Mouse (Mus musculus): ENCODE measurements around the gene Hyal5.
A peak's percentile ranks its signal among the peaks of the same experiment; 100 is the strongest.

GRCm38 (mm10) chr6:24894146-24894873 is 36.5 kb downstream of the Hyal5 start:
- no peak for TF ChIP-seq POLR2A (IDR thresholded peaks at IDR 0.05; ENCODE audit: low read depth, low read length)
- peak; percentile 40; the same call in 1 of the 2 replicates for TF ChIP-seq CTCF (IDR thresholded peaks at IDR 0.05; ENCODE audit: extremely low read depth, insufficient read length, insufficient replicate concordance, low read depth, low read length)
